Mouse (Mus musculus) midbrain, postnatal 0 days (tissue): ENCODE data around the gene Fam20c. TPM values are rescaled to one million over a fixed set of nuclear protein-coding genes. Genes with fewer than 3 reads are reported as not detected.
A peak's percentile ranks its signal among the peaks of the same experiment; 100 is the strongest.

ENCODE experiments used
- ATAC-seq: fragments of 200-750 bp; cut with Nextera tagmentation; 2 replicates; pipeline ENCODE4 v1.8.0; 2017; ENCODE audit warnings: moderate number of reproducible peaks, mild to moderate bottlenecking, moderate TSS enrichment, moderate library complexity; ENCODE audit not compliant: low FRiP score
- DNase-seq: peaks from one replicate; pipeline ENCODE4 v3.0.0-alpha.2; 2015; ENCODE audit warnings: low spot score
- H3K27ac ChIP-seq: fragments of 300-500 bp; sonication (generic); 2 replicates; pipeline ENCODE4 v1.5.1; 2014; ENCODE audit warnings: low read depth, mild to moderate bottlenecking, low read length, mixed read lengths
- H3K27me3 ChIP-seq: fragments of 300-500 bp; sonication (generic); 2 replicates; pipeline ENCODE4 v1.6.1; 2014; ENCODE audit warnings: low read length, control low read depth, mixed read lengths; ENCODE audit not compliant: insufficient read depth
- H3K36me3 ChIP-seq: fragments of 300-500 bp; sonication (generic); 2 replicates; pipeline ENCODE4 v1.6.1; 2014; ENCODE audit warnings: low read length, control low read depth, mixed read lengths; ENCODE audit not compliant: insufficient read depth
- H3K4me1 ChIP-seq: fragments of 300-500 bp; sonication (generic); 2 replicates; pipeline ENCODE4 v1.6.1; 2014; ENCODE audit warnings: mild to moderate bottlenecking, control low read depth, antibody characterized with exemption, low read length, mixed read lengths; ENCODE audit not compliant: insufficient read depth
- H3K4me2 ChIP-seq: fragments of 300-500 bp; sonication (generic); 2 replicates; pipeline ENCODE4 v1.6.1; 2014; ENCODE audit warnings: low read depth, mild to moderate bottlenecking, low read length, mixed read lengths; ENCODE audit not compliant: poor library complexity, severe bottlenecking
- H3K4me3 ChIP-seq: fragments of 300-500 bp; sonication (generic); 2 replicates; pipeline ENCODE4 v1.5.1; 2014; ENCODE audit warnings: low read depth, mild to moderate bottlenecking, low read length, moderate library complexity
- H3K9ac ChIP-seq: fragments of 300-500 bp; sonication (generic); replicated peaks from 2 replicates; pipeline ENCODE4 v1.6.1; 2014; ENCODE audit warnings: mild to moderate bottlenecking, low read length, moderate library complexity, mixed read lengths; ENCODE audit not compliant: poor library complexity, severe bottlenecking
- H3K9me3 ChIP-seq: fragments of 300-500 bp; sonication (generic); 2 replicates; pipeline ENCODE4 v1.6.1; 2016; ENCODE audit warnings: low read length, control low read depth
- CTCF ChIP-seq: IDR thresholded peaks from 2 replicates; pipeline ENCODE4 v1.5.1; 2016; ENCODE audit warnings: antibody characterized with exemption, mild to moderate bottlenecking
- WGBS: fragments of 180-500 bp; shearing (Covaris S2); extraction: QIAGEN DNeasy Blood & Tissue Kit; methylation state at CpG from one replicate; pipeline ENCODE4 v1.1.7; 2014; 5-methylcytosine and 5-hydroxymethylcytosine counted together
- polyA plus RNA-seq: library from polyadenylated mRNA; unstranded; fragments of >200 nt; fragmentation: Nextera tagmentation; extraction: Ambion mirVana; gene quantifications from 2 replicates; pipeline ENCODE4 v1.2.1, GENCODE M21; 2015
- total RNA-seq: library from RNA; depleted of rRNA; stranded (reverse); fragments of >200 nt; gene quantifications from 2 replicates; pipeline ENCODE4 v1.2.3, GENCODE M21; 2014

Fam20c gene
- total and polyA plus RNA-seq, 2 experiments from 2014 or later: 51.6 to 106 TPM

DNA sequence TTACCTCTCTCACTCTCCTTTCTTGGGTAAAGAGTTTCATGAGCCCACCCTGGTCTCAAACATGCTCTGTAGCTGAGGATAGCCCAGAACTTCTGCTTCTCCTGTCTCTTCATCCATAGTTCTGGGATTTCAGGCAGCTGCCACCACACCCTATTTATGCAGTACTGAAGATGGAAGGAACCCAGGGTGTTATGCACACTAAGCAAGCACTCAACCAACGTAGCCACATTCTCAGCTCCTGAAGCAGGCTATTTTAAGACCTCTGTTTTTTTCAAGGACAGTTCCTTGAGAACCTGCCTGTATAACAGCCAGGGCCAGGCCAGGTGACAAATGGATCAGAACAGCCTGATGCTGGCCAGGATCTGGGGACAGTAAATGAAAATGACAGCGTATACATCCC, 14.4 kb downstream of the Fam20c start:
- no peak for TF ChIP-seq CTCF
- 89% methylated on average over 2 of the region's 2 CpGs for WGBS
- Histone ChIP-seq H3K9ac (no peak overlapping the region), H3K4me1 (no peaks in the 10 kb centered on the region), H3K27ac (no peak overlapping the region), H3K36me3 (peaks cover 54% of the 10 kb centered on the region), H3K27me3 (no peaks in the 10 kb centered on the region), H3K4me2 (no peak overlapping the region), H3K9me3 (no peaks in the 10 kb centered on the region), H3K4me3 (no peak overlapping the region)
- DNase-seq (no peak), ATAC-seq (no peak)

DNA sequence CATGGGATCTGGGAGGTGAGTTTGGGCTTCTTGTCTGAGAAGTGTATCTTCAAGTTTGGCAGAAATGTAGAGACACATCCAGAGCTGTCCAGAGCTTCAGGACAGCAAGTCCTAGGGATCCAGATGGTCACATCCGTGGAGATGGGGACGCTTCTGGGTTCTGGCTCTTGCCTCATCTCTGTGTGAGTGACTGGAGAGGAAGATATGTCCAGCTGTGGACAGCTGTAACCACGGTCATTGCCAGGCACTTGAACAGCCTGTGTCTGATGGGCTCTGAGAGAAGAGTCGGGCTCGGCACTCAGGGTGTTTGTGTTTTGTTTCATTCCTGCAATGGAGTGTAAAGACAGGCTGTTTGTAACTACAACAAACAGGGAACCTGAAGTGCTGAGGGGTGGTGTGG, 14.8 kb downstream of the Fam20c start:
- DNase-seq (no peak), ATAC-seq (no peak)
- WGBS: 85% methylated on average over 5 of the region's 5 CpGs
- H3K9me3 ChIP-seq: no peaks in the 10 kb centered on the region
- no peak overlapping the region for H3K4me2 ChIP-seq
- no peak for TF ChIP-seq CTCF
- no peak overlapping the region for H3K27ac ChIP-seq
- H3K4me1 ChIP-seq: no peaks in the 10 kb centered on the region
- H3K27me3 ChIP-seq: no peaks in the 10 kb centered on the region
- no peak overlapping the region for H3K9ac ChIP-seq
- no peak overlapping the region for H3K4me3 ChIP-seq
- peaks cover 54% of the 10 kb centered on the region for H3K36me3 ChIP-seq

DNA sequence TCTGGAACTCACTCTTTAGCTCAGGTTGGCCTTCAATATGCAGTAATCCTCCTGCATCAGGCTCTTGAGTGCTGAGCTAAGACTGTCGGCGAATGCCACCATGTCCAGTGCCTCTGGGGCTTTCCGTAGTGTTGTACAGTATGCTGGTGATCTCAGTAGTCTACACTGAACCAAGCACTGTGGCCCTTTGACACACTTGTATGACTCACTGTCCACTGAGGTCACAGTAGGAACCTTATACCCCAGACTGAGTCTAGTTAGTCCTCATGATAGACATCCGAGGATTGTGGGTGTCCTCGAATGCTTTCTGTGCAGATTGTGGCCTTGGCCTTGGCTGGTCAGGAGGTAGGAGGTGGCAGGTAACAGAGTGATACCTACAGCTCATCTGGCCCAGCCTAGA, 20.8 kb downstream of the Fam20c start:
- no peak overlapping the region for H3K4me3 ChIP-seq
- no peak for TF ChIP-seq CTCF
- no peaks in the 10 kb centered on the region for H3K27me3 ChIP-seq
- H3K9me3 ChIP-seq: no peaks in the 10 kb centered on the region
- peaks cover 9% of the 10 kb centered on the region for H3K4me1 ChIP-seq
- DNase-seq (no peak), ATAC-seq (no peak)
- 94% methylated on average over 5 of the region's 5 CpGs for WGBS
- no peak overlapping the region for H3K4me2 ChIP-seq
- H3K9ac ChIP-seq: no peak overlapping the region
- peaks cover 47% of the 10 kb centered on the region for H3K36me3 ChIP-seq
- no peak overlapping the region for H3K27ac ChIP-seq

DNA sequence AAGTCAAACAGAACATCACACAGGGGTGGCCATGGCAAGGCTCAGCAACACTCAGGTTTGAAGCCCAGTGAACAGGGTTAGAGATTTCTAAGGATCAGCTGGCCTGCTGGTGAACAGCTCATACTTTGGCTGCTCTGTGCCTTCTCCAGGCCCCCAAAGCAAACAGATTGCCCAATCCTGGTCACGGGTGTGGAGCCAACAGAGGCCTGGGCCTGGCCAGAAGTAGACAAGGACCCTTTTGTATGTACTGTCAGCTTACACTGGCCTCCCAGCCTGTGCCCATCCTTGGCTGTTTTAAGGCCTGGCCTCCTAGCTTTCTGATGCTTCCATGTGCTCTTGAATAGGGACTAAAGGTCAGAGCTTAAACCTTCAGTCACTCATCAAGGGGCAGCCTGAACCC, 22.0 kb downstream of the Fam20c start:
- Histone ChIP-seq H3K4me2 (no peak overlapping the region), H3K27me3 (no peaks in the 10 kb centered on the region), H3K27ac (no peak overlapping the region), H3K4me3 (no peak overlapping the region), H3K9ac (no peak overlapping the region), H3K36me3 (peaks cover 36% of the 10 kb centered on the region), H3K4me1 (peaks cover 9% of the 10 kb centered on the region), H3K9me3 (no peaks in the 10 kb centered on the region)
- 69% methylated on average over 1 of the region's 1 CpGs for WGBS
- DNase-seq (peak; percentile 30), ATAC-seq (no peak)
- TF ChIP-seq CTCF: no peak

DNA sequence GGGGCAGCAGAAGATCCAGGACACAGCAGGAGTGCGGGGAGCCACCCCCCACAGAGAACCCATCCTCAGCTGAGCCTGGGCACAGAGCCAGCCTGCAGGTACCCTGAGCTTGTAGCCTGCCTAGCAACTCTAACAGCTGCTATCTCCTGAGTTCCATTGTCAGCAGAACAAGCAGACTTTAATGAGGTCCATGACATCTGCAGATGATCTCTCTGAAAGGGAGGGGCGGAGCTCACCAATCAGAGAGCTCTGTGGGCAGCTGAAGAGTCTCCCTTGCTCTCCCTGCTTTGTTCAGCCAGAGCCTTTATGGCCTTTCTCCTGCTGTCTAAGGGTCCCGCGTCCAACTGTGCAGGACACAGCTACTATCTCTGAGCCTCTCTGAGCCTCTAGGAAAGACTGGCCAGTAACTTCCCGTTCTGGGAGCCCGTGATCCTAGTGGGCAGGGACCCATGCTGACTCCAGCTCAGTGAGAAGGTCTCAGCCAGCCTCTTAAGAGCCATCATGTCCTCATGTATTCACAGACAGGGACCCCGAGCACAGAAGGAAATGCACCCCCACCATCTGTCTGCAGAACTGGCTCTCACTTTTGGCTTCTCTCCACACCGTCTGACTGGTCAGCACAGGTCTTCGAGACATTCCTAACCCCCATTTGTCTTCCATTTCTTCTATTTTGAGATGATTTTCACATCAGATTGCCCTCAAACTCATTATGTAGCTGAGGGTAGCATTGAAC, 24.6 kb downstream of the Fam20c start:
- Histone ChIP-seq H3K9ac (no peak overlapping the region), H3K27ac (peak overlapping the region; percentile 39; the same call in 1 of the 2 replicates), H3K4me2 (no peak overlapping the region), H3K4me1 (peaks cover 9% of the 10 kb centered on the region), H3K9me3 (no peaks in the 10 kb centered on the region), H3K27me3 (no peaks in the 10 kb centered on the region), H3K36me3 (peaks cover 25% of the 10 kb centered on the region), H3K4me3 (no peak overlapping the region)
- no peak for TF ChIP-seq CTCF
- 37% methylated on average over 9 of the region's 9 CpGs for WGBS
- no peak for ATAC-seq
- DNase-seq: peak; percentile 77

DNA sequence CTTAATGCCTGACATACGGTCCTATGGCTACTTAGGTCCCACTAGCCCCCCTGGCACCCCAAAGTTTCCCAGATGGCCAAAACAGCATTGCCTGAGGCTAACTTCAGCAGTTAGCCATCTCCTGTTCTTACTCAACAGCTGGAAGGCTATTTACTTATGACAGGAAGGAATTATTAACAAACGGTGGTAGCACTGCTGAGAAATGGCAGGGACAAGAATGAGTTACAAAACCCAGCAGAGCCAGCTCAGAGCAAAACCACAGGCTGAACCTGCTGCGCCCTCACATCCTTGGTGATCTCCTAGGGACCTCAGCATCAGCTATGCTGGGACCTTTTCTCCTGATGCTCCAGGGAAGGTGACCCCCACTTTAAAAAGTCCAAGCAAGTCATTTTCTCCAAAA, 25.3 kb downstream of the Fam20c start:
- TF ChIP-seq CTCF: no peak
- peaks cover 27% of the 10 kb centered on the region for H3K36me3 ChIP-seq
- H3K27ac ChIP-seq: no peak overlapping the region
- no peak for DNase-seq
- H3K4me1 ChIP-seq: peaks cover 9% of the 10 kb centered on the region
- H3K4me2 ChIP-seq: no peak overlapping the region
- H3K27me3 ChIP-seq: no peaks in the 10 kb centered on the region
- H3K9me3 ChIP-seq: no peaks in the 10 kb centered on the region
- 69% methylated on average over 3 of the region's 3 CpGs for WGBS
- no peak for ATAC-seq
- no peak overlapping the region for H3K4me3 ChIP-seq
- H3K9ac ChIP-seq: no peak overlapping the region
